Mouse (Mus musculus) hindbrain, embryonic 16.5 days (tissue): ENCODE measurements around the gene Trafd1. TPM values are rescaled to one million over a fixed set of nuclear protein-coding genes. Genes with fewer than 3 reads are reported as not detected.

Experiments
- ATAC-seq: fragments of 200-750 bp; cut with Nextera tagmentation; 2 replicates; pipeline ENCODE4 v1.8.0; 2017; ENCODE audit warnings: moderate TSS enrichment, moderate library complexity
- H3K27ac ChIP-seq: fragments of 300-500 bp; sonication (generic); 2 replicates; pipeline ENCODE4 v1.5.1; 2014; ENCODE audit warnings: low read depth, mild to moderate bottlenecking, control low read depth, low read length, moderate library complexity
- H3K27me3 ChIP-seq: fragments of 300-500 bp; sonication (generic); replicated peaks from 2 replicates; pipeline ENCODE4 v1.6.1; 2014; ENCODE audit warnings: low read length; ENCODE audit not compliant: control insufficient read depth, insufficient read depth
- H3K36me3 ChIP-seq: fragments of 300-500 bp; sonication (generic); 2 replicates; pipeline ENCODE4 v1.6.1; 2014; ENCODE audit warnings: mild to moderate bottlenecking, low read length, moderate library complexity, mixed read lengths; ENCODE audit not compliant: control insufficient read depth, insufficient read depth
- H3K4me1 ChIP-seq: fragments of 300-500 bp; sonication (generic); 2 replicates; pipeline ENCODE4 v1.6.1; 2014; ENCODE audit warnings: low read depth, low read length; ENCODE audit not compliant: control insufficient read depth, insufficient read depth
- H3K4me2 ChIP-seq: fragments of 300-500 bp; sonication (generic); 2 replicates; pipeline ENCODE4 v1.6.1; 2014; ENCODE audit warnings: mild to moderate bottlenecking, low read length, control low read depth, moderate library complexity
- H3K4me3 ChIP-seq: fragments of 300-500 bp; sonication (generic); 2 replicates; pipeline ENCODE4 v1.5.1; 2014; ENCODE audit warnings: mild to moderate bottlenecking, low read length, control low read depth, moderate library complexity
- H3K9ac ChIP-seq: fragments of 300-500 bp; sonication (generic); 2 replicates; pipeline ENCODE4 v1.6.1; 2014; ENCODE audit warnings: low read depth, mild to moderate bottlenecking, control low read depth, low read length, moderate library complexity
- H3K9me3 ChIP-seq: fragments of 300-500 bp; sonication (generic); 2 replicates; pipeline ENCODE4 v1.6.1; 2014; ENCODE audit warnings: mild to moderate bottlenecking, low read length, moderate library complexity; ENCODE audit not compliant: control insufficient read depth
- WGBS: fragments of 180-500 bp; shearing (Covaris S2); extraction: QIAGEN DNeasy Blood & Tissue Kit; methylation state at CpG from one replicate; pipeline ENCODE4 v1.1.7; 2014; 5-methylcytosine and 5-hydroxymethylcytosine counted together
- polyA plus RNA-seq: library from polyadenylated mRNA; unstranded; fragments of >200 nt; fragmentation: Nextera tagmentation; extraction: Ambion mirVana; gene quantifications from 2 replicates; pipeline ENCODE4 v1.2.1, GENCODE M21; 2015

Gene Trafd1
- polyA plus RNA-seq, 1 experiment from 2014 or later: 112 TPM

GRCm38 (mm10) chr5:121399540-121399939 lies 14.1 kb upstream of the Trafd1 start:
- Histone ChIP-seq H3K9me3 (no peaks in the 10 kb centered on the region), H3K36me3 (no peaks in the 10 kb centered on the region), H3K9ac (no peak overlapping the region), H3K27ac (no peak overlapping the region), H3K4me2 (no peak overlapping the region; the same call in 1 of the 2 replicates), H3K4me3 (no peak overlapping the region), H3K4me1 (peaks cover 12% of the 10 kb centered on the region), H3K27me3 (no peaks in the 10 kb centered on the region)
- no peak for ATAC-seq
- WGBS: 89% methylated on average over 5 of the region's 5 CpGs

GRCm38 (mm10) chr5:121398965-121399462 lies 13.6 kb upstream of the Trafd1 start:
- H3K27me3 ChIP-seq: no peaks in the 10 kb centered on the region
- no peak overlapping the region for H3K27ac ChIP-seq
- 55% methylated on average over 9 of the region's 9 CpGs for WGBS
- H3K4me1 ChIP-seq: peaks cover 12% of the 10 kb centered on the region
- no peaks in the 10 kb centered on the region for H3K9me3 ChIP-seq
- H3K4me2 ChIP-seq: peak overlapping the region; percentile 89
- H3K9ac ChIP-seq: peak overlapping the region; percentile 74
- no peaks in the 10 kb centered on the region for H3K36me3 ChIP-seq
- H3K4me3 ChIP-seq: peak overlapping the region; percentile 61
- ATAC-seq: no peak

GRCm38 (mm10) chr5:121398146-121398964 lies 12.9 kb upstream of the Trafd1 start:
- peak overlapping the region; percentile 61 for H3K4me3 ChIP-seq
- peak overlapping the region; percentile 65 for H3K27ac ChIP-seq
- no peaks in the 10 kb centered on the region for H3K9me3 ChIP-seq
- under 1% methylated on average over 51 of the region's 67 CpGs for WGBS
- peak overlapping the region; percentile 89 for H3K4me2 ChIP-seq
- no peaks in the 10 kb centered on the region for H3K27me3 ChIP-seq
- peak; percentile 82 for ATAC-seq
- H3K9ac ChIP-seq: peak overlapping the region; percentile 74
- peaks cover 12% of the 10 kb centered on the region for H3K4me1 ChIP-seq
- no peaks in the 10 kb centered on the region for H3K36me3 ChIP-seq

- Histone ChIP-seq H3K4me2 (peak within 1 kb of the TSS; percentile 89), H3K27ac (peak within 1 kb of the TSS; percentile 76), H3K4me3 (peak within 1 kb of the TSS; percentile 61), H3K4me1 (peaks cover 12% of the 10 kb centered on the region), H3K9ac (peak within 1 kb of the TSS; percentile 74), H3K9me3 (no peaks in the 10 kb centered on the region), H3K27me3 (no peaks in the 10 kb centered on the region), H3K36me3 (no peaks in the 10 kb centered on the region)
- WGBS: 10% methylated on average over 52 of the region's 53 CpGs
- ATAC-seq: peak; percentile 97
These were observed 12.0 kb upstream of the Trafd1 start, which contains the start of gene Naa25 for GRCm38 (mm10) chr5:121397187-121398145. TSS of gene Naa25 (plus strand) at chr5:121397936.

- no peaks in the 10 kb centered on the region for H3K9me3 ChIP-seq
- peaks cover 12% of the 10 kb centered on the region for H3K4me1 ChIP-seq
- no peaks in the 10 kb centered on the region for H3K36me3 ChIP-seq
- no peak overlapping the region for H3K4me2 ChIP-seq
- H3K4me3 ChIP-seq: no peak overlapping the region
- WGBS: 81% methylated on average over 5 of the region's 5 CpGs
- ATAC-seq: no peak
- no peak overlapping the region for H3K27ac ChIP-seq
- no peak overlapping the region for H3K9ac ChIP-seq
- H3K27me3 ChIP-seq: no peaks in the 10 kb centered on the region
These were observed 10.2 kb upstream of the Trafd1 start for GRCm38 (mm10) chr5:121395621-121396020.

GRCm38 (mm10) chr5:121393402-121393801 lies 8.0 kb upstream of the Trafd1 start:
- H3K9me3 ChIP-seq: no peaks in the 10 kb centered on the region
- whole genome bisulfite sequencing: 85% methylated on average over 3 of the region's 3 CpGs
- no peak overlapping the region for H3K9ac ChIP-seq
- H3K27ac ChIP-seq: no peak overlapping the region
- ATAC-seq: no peak
- H3K36me3 ChIP-seq: no peaks in the 10 kb centered on the region
- no peak overlapping the region for H3K4me3 ChIP-seq
- no peaks in the 10 kb centered on the region for H3K27me3 ChIP-seq
- H3K4me1 ChIP-seq: no peaks in the 10 kb centered on the region; the same call in 1 of the 2 replicates
- no peak overlapping the region for H3K4me2 ChIP-seq

- WGBS: 55% methylated on average over 16 of the region's 16 CpGs
- Histone ChIP-seq H3K9ac (no peak overlapping the region), H3K4me1 (no peaks in the 10 kb centered on the region; the same call in 1 of the 2 replicates), H3K27ac (no peak overlapping the region), H3K36me3 (no peaks in the 10 kb centered on the region), H3K27me3 (no peaks in the 10 kb centered on the region), H3K9me3 (no peaks in the 10 kb centered on the region), H3K4me3 (no peak overlapping the region), H3K4me2 (no peak overlapping the region)
- ATAC-seq: no peak
These were observed 7.4 kb upstream of the Trafd1 start for GRCm38 (mm10) chr5:121392667-121393380.

GRCm38 (mm10) chr5:121389691-121390090 lies 4.3 kb upstream of the Trafd1 start:
- Histone ChIP-seq H3K4me2 (no peak overlapping the region), H3K9ac (no peak overlapping the region), H3K9me3 (no peaks in the 10 kb centered on the region), H3K4me3 (no peak overlapping the region), H3K4me1 (no peaks in the 10 kb centered on the region), H3K27ac (no peak overlapping the region), H3K36me3 (no peaks in the 10 kb centered on the region), H3K27me3 (no peaks in the 10 kb centered on the region)
- ATAC-seq: no peak
